Mouse (Mus musculus): ENCODE data around the gene Ampd3. TPM values are rescaled to one million over a fixed set of nuclear protein-coding genes. Genes with fewer than 3 reads are reported as not detected.

The Ampd3 gene
- polyA plus RNA-seq, 1 experiment from 2014 or later = 1.9 TPM

DNA sequence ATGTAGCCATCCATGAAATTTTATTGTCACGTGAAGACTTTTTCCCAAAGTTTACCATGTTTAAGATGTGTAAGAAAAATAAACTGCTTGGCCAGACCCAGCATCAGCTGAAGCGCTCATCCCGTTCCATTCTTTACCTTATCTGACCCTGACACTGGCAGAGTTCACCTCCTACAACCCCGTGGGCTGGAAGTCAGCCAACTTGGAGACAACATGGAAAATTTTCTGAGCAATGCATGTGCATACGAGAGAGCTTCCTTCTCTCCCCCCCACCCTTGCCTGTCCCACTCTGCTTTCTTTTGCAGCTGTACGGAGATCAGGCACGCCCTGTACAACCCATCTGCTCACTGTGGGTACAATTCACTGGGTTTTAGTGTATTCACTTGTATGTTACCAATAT lies 14.1 kb downstream of the Ampd3 start:
- H3K9me3 ChIP-seq (ENCODE audit: control insufficient read depth, low read length) = no peaks in the 10 kb centered on the region
- 51% methylated on average over 7 of the region's 7 CpGs for WGBS
- ATAC-seq (replicated peaks; ENCODE audit: low FRiP score, low TSS enrichment, low read depth) (no peak), DNase-seq (ENCODE audit: low spot score) (no peak)
- no peaks in the 10 kb centered on the region for H3K36me3 ChIP-seq (ENCODE audit: control insufficient read depth, insufficient read depth, low read length)
- no peak overlapping the region for H3K9ac ChIP-seq (ENCODE audit: low read length)
- H3K4me2 ChIP-seq (ENCODE audit: low read length) = no peak overlapping the region
- no peaks in the 10 kb centered on the region for H3K27me3 ChIP-seq (replicated peaks; ENCODE audit: control insufficient read depth, insufficient read depth, low read length)
- no peak overlapping the region for H3K4me3 ChIP-seq (ENCODE audit: low read depth, low read length)
- H3K27ac ChIP-seq (ENCODE audit: low read depth) = no peak overlapping the region
- H3K4me1 ChIP-seq (replicated peaks; ENCODE audit: control insufficient read depth, insufficient read depth, low read length) = peaks cover 21% of the 10 kb centered on the region

DNA sequence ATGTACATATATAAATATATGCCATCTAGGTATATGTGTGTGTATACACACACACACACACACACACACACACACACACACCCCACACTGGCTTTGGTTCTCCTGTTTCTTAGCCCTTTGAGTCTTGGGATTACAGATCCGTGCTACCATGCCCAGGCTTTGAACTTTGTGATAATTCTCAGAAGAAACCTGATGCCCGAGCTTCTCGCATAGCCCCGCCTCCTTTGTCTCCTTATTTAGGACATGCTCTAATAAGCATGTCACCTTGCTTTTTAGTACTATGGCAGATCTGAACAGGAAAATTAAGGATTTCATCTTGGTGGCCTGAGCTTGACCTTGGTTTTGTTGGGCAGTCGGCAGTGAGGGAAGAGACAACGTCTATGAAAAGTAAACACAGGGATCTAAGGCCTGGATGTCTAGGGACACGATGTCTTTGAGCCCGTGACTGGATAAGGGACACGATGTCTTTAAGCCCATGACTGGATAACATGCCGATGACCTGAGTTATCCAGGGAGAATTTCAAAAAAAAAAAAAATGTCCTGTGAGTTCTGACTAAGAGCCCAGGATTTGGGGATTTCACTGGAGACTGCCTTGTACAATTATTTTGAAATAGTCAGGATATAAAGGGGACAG lies 15.0 kb downstream of the Ampd3 start:
- H3K9me3 ChIP-seq (ENCODE audit: control insufficient read depth, low read length) = no peaks in the 10 kb centered on the region
- H3K4me2 ChIP-seq (ENCODE audit: low read length) = no peak overlapping the region
- no peaks in the 10 kb centered on the region for H3K27me3 ChIP-seq (replicated peaks; ENCODE audit: control insufficient read depth, insufficient read depth, low read length)
- ATAC-seq (replicated peaks; ENCODE audit: low FRiP score, low TSS enrichment, low read depth) = no peak
- DNase-seq (ENCODE audit: low spot score) = no peak
- no peaks in the 10 kb centered on the region for H3K36me3 ChIP-seq (ENCODE audit: control insufficient read depth, insufficient read depth, low read length)
- peaks cover 21% of the 10 kb centered on the region for H3K4me1 ChIP-seq (replicated peaks; ENCODE audit: control insufficient read depth, insufficient read depth, low read length)
- H3K27ac ChIP-seq (ENCODE audit: low read depth) = no peak overlapping the region
- 45% methylated on average over 10 of the region's 10 CpGs for WGBS
- H3K9ac ChIP-seq (ENCODE audit: low read length) = no peak overlapping the region
- H3K4me3 ChIP-seq (ENCODE audit: low read depth, low read length) = no peak overlapping the region

DNA sequence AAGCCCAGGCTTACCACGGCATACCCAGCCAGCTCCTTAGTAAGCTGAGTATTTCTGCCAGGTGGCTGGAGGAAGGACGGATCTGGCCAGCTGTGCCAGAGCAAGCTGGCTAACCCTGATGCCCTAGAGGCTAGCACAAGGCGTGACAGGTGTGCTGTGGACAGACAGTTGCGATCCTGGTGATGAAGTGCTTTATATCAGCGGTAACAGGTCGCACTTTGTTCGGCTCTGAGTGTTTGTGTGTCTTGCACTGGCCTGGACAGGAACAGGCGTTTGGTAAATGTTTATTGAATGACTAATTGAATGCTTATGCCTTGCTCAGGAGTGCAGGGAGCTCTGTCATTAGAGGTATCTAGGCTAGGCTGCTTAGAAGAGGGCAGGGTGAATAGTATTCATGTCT lies 17.0 kb downstream of the Ampd3 start:
- Histone ChIP-seq H3K9ac (ENCODE audit: low read length) (no peak overlapping the region), H3K36me3 (ENCODE audit: control insufficient read depth, insufficient read depth, low read length) (no peaks in the 10 kb centered on the region), H3K9me3 (ENCODE audit: control insufficient read depth, low read length) (no peaks in the 10 kb centered on the region), H3K4me3 (ENCODE audit: low read depth, low read length) (no peak overlapping the region), H3K4me1 (replicated peaks; ENCODE audit: control insufficient read depth, insufficient read depth, low read length) (peaks cover 21% of the 10 kb centered on the region), H3K27ac (ENCODE audit: low read depth) (no peak overlapping the region), H3K27me3 (replicated peaks; ENCODE audit: control insufficient read depth, insufficient read depth, low read length) (no peaks in the 10 kb centered on the region), H3K4me2 (ENCODE audit: low read length) (no peak overlapping the region)
- 40% methylated on average over 8 of the region's 8 CpGs for WGBS
- no peak for ATAC-seq (replicated peaks; ENCODE audit: low FRiP score, low TSS enrichment, low read depth)
- no peak for DNase-seq (ENCODE audit: low spot score)

DNA sequence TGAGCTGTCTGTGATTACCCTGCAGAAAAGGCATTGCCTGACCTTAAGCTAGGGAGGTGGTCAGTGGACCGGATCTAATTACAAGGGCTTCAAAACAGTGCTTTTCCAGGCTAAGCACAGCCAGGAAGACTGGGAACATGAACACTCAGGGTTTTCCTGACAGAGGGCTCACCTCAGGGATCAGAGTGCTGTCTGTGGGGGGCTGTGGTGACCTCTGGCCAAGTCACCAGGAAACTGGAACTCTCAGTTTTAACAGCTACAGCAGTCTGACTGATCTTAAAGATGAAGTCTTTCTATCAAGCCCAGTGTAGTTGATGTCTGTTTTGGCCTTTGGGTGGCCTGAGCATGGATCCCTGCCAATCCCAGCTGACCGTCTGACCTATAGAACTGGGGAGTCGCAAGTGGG lies 17.7 kb downstream of the Ampd3 start:
- no peak for ATAC-seq (replicated peaks; ENCODE audit: low FRiP score, low TSS enrichment, low read depth)
- no peaks in the 10 kb centered on the region for H3K9me3 ChIP-seq (ENCODE audit: control insufficient read depth, low read length)
- no peaks in the 10 kb centered on the region for H3K36me3 ChIP-seq (ENCODE audit: control insufficient read depth, insufficient read depth, low read length)
- DNase-seq (ENCODE audit: low spot score) = no peak
- H3K4me1 ChIP-seq (replicated peaks; ENCODE audit: control insufficient read depth, insufficient read depth, low read length) = peaks cover 21% of the 10 kb centered on the region
- no peak overlapping the region for H3K9ac ChIP-seq (ENCODE audit: low read length)
- 62% methylated on average over 3 of the region's 3 CpGs for WGBS
- H3K4me2 ChIP-seq (ENCODE audit: low read length) = no peak overlapping the region
- no peak overlapping the region for H3K4me3 ChIP-seq (ENCODE audit: low read depth, low read length)
- H3K27ac ChIP-seq (ENCODE audit: low read depth) = no peak overlapping the region
- H3K27me3 ChIP-seq (replicated peaks; ENCODE audit: control insufficient read depth, insufficient read depth, low read length) = no peaks in the 10 kb centered on the region

DNA sequence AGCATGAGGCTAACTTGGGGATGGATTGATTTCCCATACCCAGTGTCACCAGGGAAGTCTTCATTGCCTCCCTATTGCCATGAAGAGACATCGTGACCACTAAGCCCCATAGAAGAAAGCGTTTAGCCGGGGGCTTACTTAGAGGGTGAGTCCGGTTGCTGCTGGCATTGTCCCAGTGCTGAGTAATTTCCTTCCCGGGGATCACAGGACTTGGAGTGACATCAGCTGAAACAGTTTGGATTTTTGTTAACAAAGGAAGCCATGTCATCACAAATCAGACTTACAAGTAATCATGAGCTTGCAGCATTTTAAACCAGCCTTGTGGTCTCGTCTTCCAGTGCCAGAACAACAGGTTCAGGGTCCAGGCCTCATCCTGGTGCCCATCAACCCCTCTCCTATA lies 19.3 kb downstream of the Ampd3 start:
- Histone ChIP-seq H3K4me2 (ENCODE audit: low read length) (no peak overlapping the region), H3K27ac (ENCODE audit: low read depth) (no peak overlapping the region), H3K9ac (ENCODE audit: low read length) (no peak overlapping the region), H3K4me1 (replicated peaks; ENCODE audit: control insufficient read depth, insufficient read depth, low read length) (peaks cover 10% of the 10 kb centered on the region), H3K4me3 (ENCODE audit: low read depth, low read length) (no peak overlapping the region), H3K9me3 (ENCODE audit: control insufficient read depth, low read length) (no peaks in the 10 kb centered on the region), H3K27me3 (replicated peaks; ENCODE audit: control insufficient read depth, insufficient read depth, low read length) (no peaks in the 10 kb centered on the region), H3K36me3 (ENCODE audit: control insufficient read depth, insufficient read depth, low read length) (no peaks in the 10 kb centered on the region)
- 70% methylated on average over 6 of the region's 6 CpGs for WGBS
- no peak for DNase-seq (ENCODE audit: low spot score)
- no peak for ATAC-seq (replicated peaks; ENCODE audit: low FRiP score, low TSS enrichment, low read depth)

DNA sequence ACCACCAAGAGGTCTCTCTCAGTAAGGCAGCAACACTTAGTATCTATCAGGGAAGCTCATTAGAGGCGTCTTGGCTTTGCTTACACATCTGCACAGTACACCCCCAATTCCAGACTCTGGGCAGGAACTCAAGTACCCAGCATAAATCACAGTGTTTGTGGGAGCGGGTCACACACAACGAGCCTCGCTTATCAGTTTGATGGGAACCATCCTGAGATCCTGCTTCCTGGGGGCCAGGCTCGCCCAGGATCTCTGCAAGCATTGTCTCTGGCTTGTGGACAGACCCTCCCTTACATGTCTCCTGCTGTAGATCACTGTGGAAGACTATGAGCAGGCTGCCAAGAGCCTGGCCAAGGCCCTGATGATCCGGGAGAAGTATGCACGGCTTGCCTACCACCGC lies 22.9 kb downstream of the Ampd3 start:
- Histone ChIP-seq H3K4me3 (ENCODE audit: low read depth, low read length) (no peak overlapping the region), H3K27me3 (replicated peaks; ENCODE audit: control insufficient read depth, insufficient read depth, low read length) (no peaks in the 10 kb centered on the region), H3K4me2 (ENCODE audit: low read length) (no peak overlapping the region), H3K36me3 (ENCODE audit: control insufficient read depth, insufficient read depth, low read length) (no peaks in the 10 kb centered on the region), H3K27ac (ENCODE audit: low read depth) (no peak overlapping the region), H3K4me1 (replicated peaks; ENCODE audit: control insufficient read depth, insufficient read depth, low read length) (no peaks in the 10 kb centered on the region; the same call in 1 of the 2 replicates), H3K9me3 (ENCODE audit: control insufficient read depth, low read length) (no peaks in the 10 kb centered on the region), H3K9ac (ENCODE audit: low read length) (no peak overlapping the region)
- WGBS = 42% methylated on average over 8 of the region's 8 CpGs
- DNase-seq (ENCODE audit: low spot score) = no peak
- no peak for ATAC-seq (replicated peaks; ENCODE audit: low FRiP score, low TSS enrichment, low read depth)

DNA sequence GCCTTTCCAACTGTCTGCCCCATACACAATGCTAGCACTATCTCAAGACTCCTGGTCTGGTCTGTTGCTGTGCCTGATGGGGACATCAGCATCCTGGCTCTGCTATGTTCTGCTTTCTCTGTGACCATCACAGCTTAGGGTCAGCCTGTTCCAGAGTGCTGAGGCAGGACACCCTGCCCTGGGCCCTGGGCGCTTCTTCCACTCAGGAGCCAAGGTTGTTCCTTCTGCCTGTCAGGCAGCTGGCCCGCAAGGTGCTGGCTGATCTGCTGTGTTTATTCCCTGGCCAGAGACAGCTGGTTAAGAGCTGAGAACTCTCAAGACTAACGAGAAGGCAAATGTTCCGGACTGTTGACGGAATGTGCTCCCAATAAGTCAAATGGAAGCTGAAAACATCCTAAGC lies 24.2 kb downstream of the Ampd3 start:
- H3K27ac ChIP-seq (ENCODE audit: low read depth) = no peak overlapping the region
- WGBS = 65% methylated on average over 5 of the region's 5 CpGs

DNA sequence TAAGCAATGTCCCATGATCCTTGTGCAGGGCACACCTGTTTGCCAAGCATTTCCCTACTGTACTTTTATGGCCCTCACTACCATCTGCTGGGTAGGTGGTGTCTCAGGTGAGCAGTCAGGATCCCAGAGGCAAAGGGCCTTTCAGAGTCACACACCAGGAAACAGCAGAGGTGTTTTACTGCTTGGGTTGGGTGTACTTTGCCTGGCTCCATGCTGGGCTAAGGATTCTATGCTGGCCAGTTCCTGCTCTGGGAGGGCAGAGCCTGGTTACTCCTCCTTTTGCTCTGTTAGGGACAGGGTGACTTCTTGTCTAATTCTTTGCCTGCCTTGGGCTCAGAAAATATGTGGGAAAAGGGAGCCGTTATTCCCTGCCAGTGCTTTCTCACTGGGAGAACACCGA lies 24.8 kb downstream of the Ampd3 start:
- H3K9me3 ChIP-seq (ENCODE audit: control insufficient read depth, low read length) = no peaks in the 10 kb centered on the region
- no peak overlapping the region for H3K9ac ChIP-seq (ENCODE audit: low read length)
- DNase-seq (ENCODE audit: low spot score) (no peak), ATAC-seq (replicated peaks; ENCODE audit: low FRiP score, low TSS enrichment, low read depth) (peak; percentile 75)
- 80% methylated on average over 2 of the region's 2 CpGs for WGBS
- H3K27ac ChIP-seq (ENCODE audit: low read depth) = no peak overlapping the region
- H3K4me1 ChIP-seq (replicated peaks; ENCODE audit: control insufficient read depth, insufficient read depth, low read length) = no peaks in the 10 kb centered on the region; the same call in 1 of the 2 replicates
- no peaks in the 10 kb centered on the region for H3K36me3 ChIP-seq (ENCODE audit: control insufficient read depth, insufficient read depth, low read length)
- no peak overlapping the region for H3K4me3 ChIP-seq (ENCODE audit: low read depth, low read length)
- no peaks in the 10 kb centered on the region for H3K27me3 ChIP-seq (replicated peaks; ENCODE audit: control insufficient read depth, insufficient read depth, low read length)
- no peak overlapping the region for H3K4me2 ChIP-seq (ENCODE audit: low read length)

More for the DNA sequence above, 24.2 kb downstream of the Ampd3 start:
- no peak overlapping the region for H3K4me2 ChIP-seq (ENCODE audit: low read length)
- ATAC-seq (replicated peaks; ENCODE audit: low FRiP score, low TSS enrichment, low read depth) = no peak
- no peak for DNase-seq (ENCODE audit: low spot score)
- H3K9ac ChIP-seq (ENCODE audit: low read length) = no peak overlapping the region
- H3K4me3 ChIP-seq (ENCODE audit: low read depth, low read length) = no peak overlapping the region
- no peaks in the 10 kb centered on the region; the same call in 1 of the 2 replicates for H3K4me1 ChIP-seq (replicated peaks; ENCODE audit: control insufficient read depth, insufficient read depth, low read length)
- H3K27me3 ChIP-seq (replicated peaks; ENCODE audit: control insufficient read depth, insufficient read depth, low read length) = no peaks in the 10 kb centered on the region
- H3K9me3 ChIP-seq (ENCODE audit: control insufficient read depth, low read length) = no peaks in the 10 kb centered on the region
- H3K36me3 ChIP-seq (ENCODE audit: control insufficient read depth, insufficient read depth, low read length) = no peaks in the 10 kb centered on the region

DNA sequence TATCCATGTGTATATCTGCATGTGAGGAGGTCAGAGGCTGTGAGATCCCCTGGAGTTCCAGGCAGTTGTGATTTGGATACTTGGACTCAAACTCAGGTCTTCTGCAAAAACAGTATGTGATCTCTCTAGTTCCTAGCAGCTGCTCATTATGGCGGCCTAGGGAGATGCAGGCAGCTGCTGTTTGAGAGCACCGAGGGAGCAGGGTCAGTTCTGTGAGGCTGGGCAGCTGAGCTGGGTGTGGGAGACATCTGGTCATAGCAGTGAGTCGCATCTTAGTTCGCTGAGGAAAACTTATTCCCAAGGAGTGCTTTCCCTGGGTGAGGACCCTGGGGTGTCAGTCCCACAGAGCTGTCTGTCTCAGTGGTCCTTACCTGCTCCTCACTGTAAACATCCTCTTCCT lies 26.7 kb downstream of the Ampd3 start:
- no peak for DNase-seq (ENCODE audit: low spot score)
- Histone ChIP-seq H3K27ac (ENCODE audit: low read depth) (no peak overlapping the region), H3K4me1 (replicated peaks; ENCODE audit: control insufficient read depth, insufficient read depth, low read length) (no peaks in the 10 kb centered on the region; the same call in 1 of the 2 replicates), H3K4me2 (ENCODE audit: low read length) (no peak overlapping the region), H3K9ac (ENCODE audit: low read length) (no peak overlapping the region), H3K27me3 (replicated peaks; ENCODE audit: control insufficient read depth, insufficient read depth, low read length) (no peaks in the 10 kb centered on the region), H3K9me3 (ENCODE audit: control insufficient read depth, low read length) (no peaks in the 10 kb centered on the region), H3K36me3 (ENCODE audit: control insufficient read depth, insufficient read depth, low read length) (no peaks in the 10 kb centered on the region), H3K4me3 (ENCODE audit: low read depth, low read length) (no peak overlapping the region)
- no peak for ATAC-seq (replicated peaks; ENCODE audit: low FRiP score, low TSS enrichment, low read depth)
- 65% methylated on average over 4 of the region's 4 CpGs for WGBS
